Mouse (Mus musculus): ENCODE data around the gene Rrp9.

The Rrp9 gene

GRCm38 (mm10) chr9:106457163-106457559 lies 18.6 kb upstream of the Rrp9 start:
- no peak for DNase-seq

- DNase-seq = peak in 1 of 2 experiments; percentile 41
Observed at GRCm38 (mm10) chr9:106457920-106458319, 17.8 kb upstream of the Rrp9 start.

GRCm38 (mm10) chr9:106459946-106460345 lies 15.8 kb upstream of the Rrp9 start:
- DNase-seq = peak; percentile 59

GRCm38 (mm10) chr9:106460401-106461025 lies 15.2 kb upstream of the Rrp9 start:
- DNase-seq = peak; percentile 82 to 86

- DNase-seq = peak; percentile 34 to 57
Observed at GRCm38 (mm10) chr9:106461026-106461415, 14.7 kb upstream of the Rrp9 start.

GRCm38 (mm10) chr9:106461641-106462429 lies 13.9 kb upstream of the Rrp9 start:
- peak; percentile 56 to 57 for DNase-seq

- peak; percentile 37 to 58 for DNase-seq
Observed at GRCm38 (mm10) chr9:106462430-106462800, 13.3 kb upstream of the Rrp9 start.

- DNase-seq = peak; percentile 86 to 90
Observed at GRCm38 (mm10) chr9:106463122-106464063, 12.4 kb upstream of the Rrp9 start.

- peak; percentile 88 to 94 for DNase-seq
Observed at GRCm38 (mm10) chr9:106464751-106465541, 10.8 kb upstream of the Rrp9 start.

GRCm38 (mm10) chr9:106465571-106466200 lies 10.1 kb upstream of the Rrp9 start, which contains the start of gene Gpr62:
Gpr62 (minus strand) TSS chr9:106465938.
- DNase-seq = peak; percentile 81

GRCm38 (mm10) chr9:106466721-106467120 lies 9.0 kb upstream of the Rrp9 start:
- DNase-seq = no peak

- peak in 1 of 2 experiments; percentile 25 for DNase-seq
Observed at GRCm38 (mm10) chr9:106467746-106468145, 8.0 kb upstream of the Rrp9 start.

- DNase-seq = peak; percentile 3 to 16
Observed at GRCm38 (mm10) chr9:106469317-106469716, 6.4 kb upstream of the Rrp9 start.

GRCm38 (mm10) chr9:106469776-106470175 lies 6.0 kb upstream of the Rrp9 start:
- DNase-seq = peak; percentile 1 to 6

GRCm38 (mm10) chr9:106470991-106471750 lies 4.6 kb upstream of the Rrp9 start:
- DNase-seq = peak; percentile 10 to 11

GRCm38 (mm10) chr9:106471892-106472291 lies 3.9 kb upstream of the Rrp9 start:
- peak; percentile 44 to 50 for DNase-seq

- peak in 1 of 2 experiments; percentile 17 for DNase-seq
Observed at GRCm38 (mm10) chr9:106472321-106472720, 3.4 kb upstream of the Rrp9 start.

- DNase-seq = peak; percentile 25 to 31
Observed at GRCm38 (mm10) chr9:106473081-106473752, 2.5 kb upstream of the Rrp9 start.

GRCm38 (mm10) chr9:106473753-106474105 lies 2.0 kb upstream of the Rrp9 start:
- DNase-seq = peak; percentile 42

GRCm38 (mm10) chr9:106474456-106474855 lies 1.3 kb upstream of the Rrp9 start:
- DNase-seq = peak; percentile 81 to 85
